Mouse (Mus musculus): ENCODE measurements around the gene Mrpl42. TPM values are rescaled to one million over a fixed set of nuclear protein-coding genes. Genes with fewer than 3 reads are reported as not detected.

The Mrpl42 gene
- total RNA-seq, 1 experiment from 2014 or later = 160 TPM

DNA sequence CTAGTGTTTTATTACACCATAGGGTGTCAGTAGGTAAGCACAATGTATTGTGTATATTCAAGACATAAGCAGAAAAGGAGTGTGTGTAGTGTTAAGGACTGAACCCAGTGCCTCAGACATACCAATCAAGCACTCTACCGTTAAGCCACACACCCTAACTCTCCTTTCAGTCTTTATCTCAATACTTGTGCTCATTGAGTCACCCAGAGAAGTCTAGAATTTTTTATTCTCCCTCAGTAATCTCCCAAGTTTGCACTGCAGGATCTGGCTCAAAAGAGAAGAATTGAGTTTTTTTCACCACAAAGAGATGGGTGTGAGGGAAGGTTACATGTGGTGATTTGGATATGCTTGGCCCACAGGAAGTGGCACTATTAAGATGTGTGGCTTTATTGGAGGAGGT lies 39.5 kb downstream of the Mrpl42 start:
- ATAC-seq (replicated peaks; ENCODE audit: low read depth, poor library complexity, severe bottlenecking) = no peak

DNA sequence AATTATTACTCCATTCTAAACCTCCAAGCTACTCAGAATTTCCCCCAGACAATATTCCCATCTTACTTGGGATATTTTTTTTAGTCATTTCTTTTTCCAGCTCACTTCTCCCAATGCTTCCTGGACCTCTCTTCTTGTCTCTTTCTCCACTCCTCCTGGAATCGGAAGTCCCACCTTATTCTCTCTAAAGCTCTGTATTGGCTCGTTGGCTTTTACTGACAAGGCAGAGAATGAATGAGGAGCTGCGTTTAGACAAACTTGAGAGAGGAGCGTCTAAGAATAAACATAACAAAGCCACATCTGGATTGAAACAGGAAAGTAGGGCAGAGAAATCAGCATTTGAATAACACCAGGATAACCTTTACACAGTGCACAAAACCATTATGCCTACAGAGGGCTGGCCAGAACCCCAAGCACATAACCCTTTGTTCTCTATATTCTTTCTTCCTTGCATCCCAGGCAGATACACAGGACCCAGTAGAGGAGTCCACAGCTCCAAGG lies 40.6 kb downstream of the Mrpl42 start:
- ATAC-seq (replicated peaks; ENCODE audit: low read depth, poor library complexity, severe bottlenecking) = no peak

DNA sequence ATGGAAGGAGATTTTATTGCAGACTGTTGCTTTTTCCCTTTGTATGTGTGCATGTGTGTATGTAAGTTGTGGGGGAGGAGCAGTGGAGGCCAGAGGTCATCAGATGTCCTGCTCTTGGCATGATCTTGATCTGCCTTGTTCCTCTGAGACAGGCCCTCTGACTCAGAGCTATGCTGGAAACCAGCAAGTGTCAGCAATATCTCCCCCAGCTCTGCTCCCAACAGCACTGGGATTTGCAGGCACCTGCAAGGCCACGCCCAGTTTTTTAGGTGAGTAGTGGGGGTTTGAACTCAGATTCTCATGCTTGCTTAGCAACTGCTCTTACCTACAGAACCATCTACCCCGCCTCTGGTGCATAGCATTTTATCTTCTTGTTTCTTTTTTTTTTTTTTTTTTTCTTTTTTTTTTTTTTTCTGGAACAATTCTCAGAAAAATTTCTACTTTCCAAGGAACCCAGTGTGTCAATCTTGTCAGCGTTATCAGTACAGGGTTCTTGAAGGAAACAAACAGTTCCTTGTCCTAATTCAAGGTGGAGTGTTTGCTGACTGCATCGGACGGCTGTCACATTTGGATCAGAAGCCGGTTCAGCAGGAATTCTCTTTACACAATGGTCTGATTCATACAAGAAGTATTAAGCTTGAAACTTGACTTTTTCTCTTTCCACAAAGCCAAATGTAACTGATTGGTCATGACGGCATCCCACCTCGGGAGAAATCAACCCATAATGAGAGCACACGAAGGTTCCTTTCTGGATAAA lies 43.5 kb downstream of the Mrpl42 start:
- ATAC-seq (replicated peaks; ENCODE audit: low read depth, poor library complexity, severe bottlenecking) = no peak

DNA sequence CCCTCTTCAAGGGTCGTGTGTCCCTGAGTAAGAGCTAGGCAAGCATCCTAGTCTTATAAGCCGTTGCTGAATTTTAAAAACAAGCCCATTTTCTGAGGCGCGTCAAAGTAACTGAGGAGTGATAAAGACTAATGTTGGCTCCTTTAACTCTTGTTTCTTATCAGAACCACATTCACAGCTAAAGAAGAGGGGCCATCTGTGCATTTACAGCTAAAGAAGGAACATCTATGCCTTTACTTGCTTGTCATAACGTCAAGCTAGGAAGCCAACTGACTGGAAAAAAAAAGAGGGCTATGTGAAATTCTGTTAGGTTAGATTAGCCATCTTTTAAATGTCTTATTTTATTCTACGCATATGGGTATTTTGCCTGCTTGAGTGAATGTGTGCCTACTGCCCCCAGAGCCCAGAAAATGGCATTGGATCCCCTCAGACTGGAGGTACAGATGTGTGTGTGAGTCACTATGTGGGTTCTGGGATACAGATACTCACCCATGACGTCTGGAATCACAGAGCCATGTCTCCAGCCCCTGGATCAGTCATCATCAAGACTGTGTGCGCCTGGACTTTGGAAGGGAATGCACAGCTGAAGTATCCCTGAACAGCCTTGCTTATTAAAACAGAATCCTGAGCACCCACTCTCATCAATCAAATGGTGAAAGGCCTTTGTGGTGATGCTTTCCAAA lies 44.2 kb downstream of the Mrpl42 start:
- no peak for ATAC-seq (replicated peaks; ENCODE audit: low read depth, poor library complexity, severe bottlenecking)

DNA sequence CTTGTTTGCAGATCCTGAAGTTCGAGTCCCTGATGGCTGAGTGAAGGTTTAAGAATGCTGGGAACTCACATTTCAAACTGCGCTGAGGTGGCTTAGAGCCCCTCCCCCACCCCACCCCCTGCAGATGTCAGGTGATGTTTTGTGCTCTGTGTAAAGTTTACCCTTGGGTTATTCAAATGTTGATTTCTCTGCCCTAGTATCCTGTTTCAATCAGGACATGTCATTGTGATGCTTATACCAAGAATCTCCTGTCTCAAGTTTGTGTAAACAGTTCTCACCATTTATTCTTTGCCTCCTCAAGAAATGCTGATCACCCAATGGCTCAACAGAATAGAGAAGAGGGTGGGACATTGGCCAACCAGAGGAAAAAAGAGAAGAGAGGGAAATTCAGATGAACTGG lies 45.6 kb downstream of the Mrpl42 start:
- ATAC-seq (replicated peaks; ENCODE audit: low read depth, poor library complexity, severe bottlenecking) = no peak

GRCm38 (mm10) chr10:95453282-95453681 lies 48.5 kb downstream of the Mrpl42 start:
- no peak for ATAC-seq (replicated peaks; ENCODE audit: low read depth, poor library complexity, severe bottlenecking)

DNA sequence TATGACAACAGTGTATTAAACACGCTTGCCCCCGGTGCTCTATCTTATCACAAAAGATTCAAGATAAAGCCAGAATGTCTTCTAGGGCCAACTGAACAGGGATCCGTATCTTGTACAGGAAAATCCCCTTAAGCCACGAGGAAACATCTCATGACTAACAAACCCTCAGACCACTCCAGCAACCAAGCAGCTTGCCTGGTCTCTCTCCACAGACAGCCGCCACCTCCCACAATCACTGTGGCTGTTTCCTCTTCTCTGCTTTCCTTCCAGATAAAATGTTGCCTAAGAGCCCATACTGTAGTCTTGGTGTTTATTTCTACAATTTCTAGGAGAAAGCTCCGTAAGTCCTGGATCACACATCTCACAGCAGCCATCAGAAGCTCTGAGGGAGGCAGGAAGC lies 52.7 kb downstream of the Mrpl42 start:
- ATAC-seq (replicated peaks; ENCODE audit: low read depth, poor library complexity, severe bottlenecking) = 0 out of 2 replicates have a peak, but pooled peaks have one; percentile 42

DNA sequence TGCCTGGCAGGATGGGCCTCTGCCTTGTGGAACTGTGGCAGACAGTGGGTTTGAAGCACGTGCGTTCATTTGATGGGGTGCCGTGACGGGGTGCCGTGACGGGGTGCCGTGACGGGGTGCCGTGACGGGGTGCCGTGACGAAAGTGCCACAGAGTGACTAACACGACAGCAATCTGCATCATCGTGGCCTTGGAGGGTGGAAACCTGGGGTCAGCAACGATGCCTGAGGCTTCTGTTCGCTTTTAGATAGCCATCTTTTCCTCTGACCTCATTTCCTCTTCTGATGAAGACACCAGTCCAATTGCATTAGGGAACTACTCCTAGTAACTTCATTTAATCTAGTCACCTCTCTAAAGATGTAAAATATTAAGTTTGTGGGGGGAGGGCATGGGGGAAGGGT lies 53.8 kb downstream of the Mrpl42 start:
- ATAC-seq (replicated peaks; ENCODE audit: low read depth, poor library complexity, severe bottlenecking) = peak; percentile 29; the same call in 1 of the 2 replicates

DNA sequence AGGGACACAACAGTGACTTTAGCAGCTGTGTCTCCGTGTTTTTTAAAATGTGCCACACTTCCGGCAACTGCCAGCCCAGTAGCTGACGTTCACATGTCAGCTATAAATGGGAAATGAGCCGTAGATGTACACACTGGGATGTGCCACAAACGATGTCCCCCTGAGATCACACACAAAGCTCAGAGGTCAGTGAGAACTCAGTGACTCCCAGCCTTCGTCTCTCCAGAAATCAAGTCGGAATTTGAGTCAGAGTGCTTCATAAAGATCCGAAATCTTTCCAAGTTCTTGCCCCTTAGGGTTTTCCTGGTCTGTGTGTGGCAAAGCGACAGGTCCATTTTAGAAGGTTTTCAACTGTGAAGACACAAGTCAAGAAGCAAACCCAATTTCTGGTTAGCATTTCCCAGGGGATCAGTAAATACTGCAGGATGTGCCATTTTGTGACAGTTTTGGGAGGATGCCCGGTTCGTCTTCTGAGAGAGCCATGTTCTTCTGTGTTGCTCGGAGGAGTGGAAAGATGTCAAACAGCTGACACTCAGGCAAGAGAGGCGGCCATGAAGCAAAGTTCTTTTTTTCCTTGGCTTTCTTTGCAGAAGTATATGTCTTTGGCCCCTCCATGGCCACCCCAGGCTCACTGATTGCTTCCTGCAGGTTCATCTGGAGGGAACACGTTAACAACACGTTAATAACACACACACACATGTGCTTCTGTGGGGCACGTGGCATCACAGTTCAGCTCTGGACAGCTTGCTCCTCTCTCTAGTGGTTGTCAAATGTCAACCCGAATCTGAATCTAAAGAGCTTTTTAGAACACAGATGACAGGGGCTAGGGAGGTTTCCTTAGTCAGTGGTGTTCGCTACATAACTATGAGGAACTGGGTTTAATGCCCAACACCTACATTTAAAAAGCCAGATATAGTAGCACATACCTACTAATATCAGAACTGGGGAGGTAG lies 56.4 kb downstream of the Mrpl42 start:
- no peak for ATAC-seq (replicated peaks; ENCODE audit: low read depth, poor library complexity, severe bottlenecking)

DNA sequence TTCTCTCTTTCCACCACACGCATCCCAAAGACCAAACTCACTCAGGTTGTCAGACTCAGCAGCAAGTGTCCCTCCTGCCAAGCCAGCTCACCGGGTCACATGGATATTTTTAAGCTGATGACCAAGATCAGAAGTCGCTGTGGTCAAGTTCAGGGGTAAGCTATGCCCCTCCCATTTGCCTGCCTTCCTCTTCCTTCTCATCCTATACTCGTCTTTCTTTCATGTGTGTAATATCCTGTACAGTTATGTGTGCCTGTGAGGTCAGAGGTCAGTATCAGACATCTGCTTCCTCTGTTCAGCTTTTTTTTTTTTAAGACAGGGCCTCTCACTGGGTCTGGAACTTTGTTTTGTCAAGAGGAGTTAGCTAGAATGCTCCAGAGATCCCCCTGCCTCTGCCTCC lies 59.4 kb downstream of the Mrpl42 start:
- ATAC-seq (replicated peaks; ENCODE audit: low read depth, poor library complexity, severe bottlenecking) = peak; percentile 60

DNA sequence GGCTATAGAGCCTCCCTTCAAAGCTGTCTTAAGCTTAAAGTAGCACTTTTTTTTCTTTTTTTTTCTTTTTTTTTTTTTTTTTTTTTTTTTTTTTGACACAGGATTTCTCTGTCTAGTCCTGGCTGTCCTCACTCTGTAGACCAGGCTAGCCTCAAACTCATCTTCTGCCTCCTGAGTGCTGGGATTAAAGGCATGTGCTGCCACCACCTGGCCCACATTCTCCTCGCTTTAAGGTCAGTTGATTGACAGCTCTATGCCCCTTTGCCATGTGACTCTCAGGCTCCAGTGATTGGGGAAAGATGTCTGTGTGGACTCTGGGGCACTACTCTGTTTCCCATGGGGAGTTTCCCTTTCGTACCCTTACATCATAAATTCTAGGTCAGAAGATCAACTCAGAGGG lies 61.2 kb downstream of the Mrpl42 start:
- ATAC-seq (replicated peaks; ENCODE audit: low read depth, poor library complexity, severe bottlenecking) = no peak

- no peak for ATAC-seq (replicated peaks; ENCODE audit: low read depth, poor library complexity, severe bottlenecking)
Observed at GRCm38 (mm10) chr10:95439718-95440339, 61.9 kb downstream of the Mrpl42 start.

DNA sequence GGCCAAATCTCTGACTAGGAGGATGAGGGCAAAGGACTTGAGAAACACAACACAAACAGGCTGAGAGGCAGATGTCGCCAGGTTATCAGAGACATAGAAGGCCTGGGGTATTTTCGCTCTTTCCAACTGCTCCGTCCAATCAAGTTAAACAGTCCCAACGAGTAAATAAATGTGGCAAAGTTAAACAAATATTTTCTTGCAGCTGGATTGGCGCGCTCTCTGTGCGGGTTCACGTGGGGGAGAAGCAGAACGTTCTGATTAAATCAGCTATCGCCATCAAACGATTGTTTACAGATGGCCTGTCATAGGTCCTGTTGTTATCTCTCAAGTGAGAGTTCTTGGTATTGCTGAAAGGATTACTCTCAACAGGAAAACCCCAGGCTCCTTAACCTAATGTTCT lies 62.8 kb downstream of the Mrpl42 start:
- ATAC-seq (replicated peaks; ENCODE audit: low read depth, poor library complexity, severe bottlenecking) = no peak

Other genes with a start within 250 kb of the Mrpl42 start
- gene Cradd, start 177.8 kb downstream of the Mrpl42 start, total RNA-seq (2017) = 0.53 and 3.7 TPM in 2 replicates
- 0.87 TPM in 1 of 2 replicates, not detected in the other for gene Socs2, start 84.8 kb downstream of the Mrpl42 start, total RNA-seq (2017)
- 146 and 182 TPM in 2 replicates for gene Ube2n, start 13.2 kb upstream of the Mrpl42 start, total RNA-seq (2017)
- 42.8 and 54.6 TPM in 2 replicates for gene Nudt4, start 62.2 kb upstream of the Mrpl42 start, total RNA-seq (2017)
- gene Anapc15-ps, start 171.5 kb upstream of the Mrpl42 start, total RNA-seq (2017) = 1.4 and 1.7 TPM in 2 replicates

Data from common myeloid progenitor, adult 5-6 weeks (primary cell).